Mouse (Mus musculus) midbrain, embryonic 13.5 days (tissue): ENCODE measurements around the gene Mrps18b. TPM values are rescaled to one million over a fixed set of nuclear protein-coding genes. Genes with fewer than 3 reads are reported as not detected.
"Not testable (repeated sequence)": the region's sequence is repeated elsewhere in the genome, so short reads cannot be mapped to it uniquely, and the experiment has no call there.

Experiments used
- ATAC-seq: fragments of 200-750 bp; cut with Nextera tagmentation; 2 replicates; pipeline ENCODE4 v1.8.0; 2017; ENCODE audit warnings: mild to moderate bottlenecking, moderate TSS enrichment, moderate library complexity
- H3K27ac ChIP-seq: fragments of 300-500 bp; sonication (generic); 2 replicates; pipeline ENCODE4 v1.5.1; 2015; ENCODE audit warnings: inconsistent platforms, mild to moderate bottlenecking, moderate library complexity
- H3K27me3 ChIP-seq: fragments of 300-500 bp; sonication (generic); 2 replicates; pipeline ENCODE4 v1.6.1; 2015; ENCODE audit warnings: mild to moderate bottlenecking, inconsistent platforms
- H3K36me3 ChIP-seq: fragments of 300-500 bp; sonication (generic); 2 replicates; pipeline ENCODE4 v1.6.1; 2015; ENCODE audit warnings: mild to moderate bottlenecking, inconsistent platforms
- H3K4me1 ChIP-seq: fragments of 300-500 bp; sonication (generic); replicated peaks from 2 replicates; pipeline ENCODE4 v1.6.1; 2015; ENCODE audit warnings: inconsistent platforms
- H3K4me2 ChIP-seq: fragments of 300-500 bp; sonication (generic); replicated peaks from 2 replicates; pipeline ENCODE4 v1.6.1; 2015; ENCODE audit warnings: moderate library complexity, mild to moderate bottlenecking, inconsistent platforms
- H3K4me3 ChIP-seq: fragments of 300-500 bp; sonication (generic); replicated peaks from 2 replicates; pipeline ENCODE4 v1.5.1; 2015; ENCODE audit warnings: mild to moderate bottlenecking, inconsistent platforms
- H3K9ac ChIP-seq: fragments of 300-500 bp; sonication (generic); replicated peaks from 2 replicates; pipeline ENCODE4 v1.6.1; 2015; ENCODE audit warnings: mild to moderate bottlenecking, inconsistent platforms
- H3K9me3 ChIP-seq: fragments of 300-500 bp; sonication (generic); 2 replicates; pipeline ENCODE4 v1.6.1; 2016; ENCODE audit warnings: mild to moderate bottlenecking, inconsistent platforms
- WGBS: fragments of 180-500 bp; shearing (Covaris S2); methylation state at CpG from one replicate; pipeline ENCODE4 v1.1.7; 2015; 5-methylcytosine and 5-hydroxymethylcytosine counted together
- polyA plus RNA-seq: library from polyadenylated mRNA; unstranded; fragments of >200 nt; fragmentation: Nextera tagmentation; extraction: Ambion mirVana; gene quantifications from 2 replicates; pipeline ENCODE4 v1.2.1, GENCODE M21; 2015

Mrps18b gene
- 49.9 and 54.6 TPM in 2 replicates for polyA plus RNA-seq

GRCm38 (mm10) chr17:35916297-35917142 lies at the start of gene Mrps18b, which contains the start of gene Ppp1r10:
Gene Mrps18b (minus strand): TSS chr17:35916389.
Gene Ppp1r10 (plus strand): TSS chr17:35916434.
- peak within 1 kb of the TSS; percentile 84 for H3K4me2 ChIP-seq
- no peaks in the 10 kb centered on the region for H3K9me3 ChIP-seq
- WGBS, result under 1% methylated on average over 83 of the region's 83 CpGs
- H3K4me1 ChIP-seq, result peaks cover 33% of the 10 kb centered on the region
- H3K36me3 ChIP-seq, result peaks cover 24% of the 10 kb centered on the region
- peak; percentile 95 for ATAC-seq
- H3K9ac ChIP-seq, result peak within 1 kb of the TSS; percentile 98
- H3K27me3 ChIP-seq, result no peaks in the 10 kb centered on the region
- peak within 1 kb of the TSS; percentile 99 for H3K27ac ChIP-seq
- peak within 1 kb of the TSS; percentile 78 for H3K4me3 ChIP-seq

- WGBS, result 92% methylated on average over 10 of the region's 10 CpGs
- H3K9me3 ChIP-seq, result no peaks in the 10 kb centered on the region
- H3K27ac ChIP-seq, result no peak overlapping the region
- peaks cover 86% of the 10 kb centered on the region for H3K36me3 ChIP-seq
- no peak overlapping the region for H3K4me3 ChIP-seq
- no peak for ATAC-seq
- H3K27me3 ChIP-seq, result no peaks in the 10 kb centered on the region
- H3K4me1 ChIP-seq, result peaks cover 13% of the 10 kb centered on the region
- H3K9ac ChIP-seq, result no peak overlapping the region
- no peak overlapping the region for H3K4me2 ChIP-seq
These were observed 47.1 kb upstream of the Mrps18b start for GRCm38 (mm10) chr17:35963279-35963678.

- no peak overlapping the region for H3K27ac ChIP-seq
- no peak for ATAC-seq
- no peak overlapping the region for H3K4me3 ChIP-seq
- peaks cover 90% of the 10 kb centered on the region for H3K36me3 ChIP-seq
- H3K9ac ChIP-seq, result no peak overlapping the region
- 96% methylated on average over 15 of the region's 15 CpGs for WGBS
- H3K4me2 ChIP-seq, result no peak overlapping the region
- no peaks in the 10 kb centered on the region for H3K4me1 ChIP-seq
- no peaks in the 10 kb centered on the region for H3K27me3 ChIP-seq
- H3K9me3 ChIP-seq, result no peaks in the 10 kb centered on the region
These were observed 42.5 kb upstream of the Mrps18b start for GRCm38 (mm10) chr17:35958533-35959223.

GRCm38 (mm10) chr17:35954665-35955064 lies 38.5 kb upstream of the Mrps18b start:
- no peak overlapping the region for H3K4me3 ChIP-seq
- H3K9ac ChIP-seq, result no peak overlapping the region

GRCm38 (mm10) chr17:35952559-35952958 lies 36.4 kb upstream of the Mrps18b start:
- not testable (repeated sequence) for H3K27ac ChIP-seq, H3K27me3 ChIP-seq, H3K4me3 ChIP-seq, H3K9me3 ChIP-seq, ATAC-seq, H3K9ac ChIP-seq, H3K4me2 ChIP-seq, H3K4me1 ChIP-seq
- 83% methylated on average over 2 of the region's 3 CpGs for WGBS
- peaks cover 28% of the 10 kb centered on the region for H3K36me3 ChIP-seq

More at GRCm38 (mm10) chr17:35954665-35955064, 38.5 kb upstream of the Mrps18b start:
- no peak overlapping the region for H3K27ac ChIP-seq
- H3K36me3 ChIP-seq, result peaks cover 49% of the 10 kb centered on the region
- no peak for ATAC-seq
- H3K4me1 ChIP-seq, result no peaks in the 10 kb centered on the region
- no peaks in the 10 kb centered on the region for H3K27me3 ChIP-seq
- H3K4me2 ChIP-seq, result no peak overlapping the region
- 76% methylated on average over 8 of the region's 8 CpGs for WGBS
- H3K9me3 ChIP-seq, result no peaks in the 10 kb centered on the region

GRCm38 (mm10) chr17:35950946-35951345 lies 34.8 kb upstream of the Mrps18b start:
- not testable (repeated sequence) for H3K27me3 ChIP-seq, ATAC-seq

GRCm38 (mm10) chr17:35939941-35940340 lies 23.8 kb upstream of the Mrps18b start:
- 41% methylated on average over 1 of the region's 1 CpGs for WGBS
- no peak overlapping the region for H3K4me2 ChIP-seq
- H3K27ac ChIP-seq, result no peak overlapping the region
- H3K4me1 ChIP-seq, result no peaks in the 10 kb centered on the region
- H3K36me3 ChIP-seq, result no peaks in the 10 kb centered on the region
- no peak overlapping the region for H3K9ac ChIP-seq
- H3K9me3 ChIP-seq, result no peaks in the 10 kb centered on the region
- ATAC-seq, result no peak
- H3K27me3 ChIP-seq, result no peaks in the 10 kb centered on the region
- H3K4me3 ChIP-seq, result no peak overlapping the region

More at GRCm38 (mm10) chr17:35950946-35951345, 34.8 kb upstream of the Mrps18b start:
- not testable (repeated sequence) for H3K4me1 ChIP-seq, H3K9me3 ChIP-seq, H3K9ac ChIP-seq, H3K4me2 ChIP-seq, H3K4me3 ChIP-seq, H3K27ac ChIP-seq
- peaks cover 12% of the 10 kb centered on the region for H3K36me3 ChIP-seq

GRCm38 (mm10) chr17:35939108-35939507 lies 22.9 kb upstream of the Mrps18b start:
- no peak overlapping the region for H3K9ac ChIP-seq
- H3K9me3 ChIP-seq, result no peaks in the 10 kb centered on the region
- no peaks in the 10 kb centered on the region for H3K27me3 ChIP-seq
- no peaks in the 10 kb centered on the region for H3K36me3 ChIP-seq
- H3K27ac ChIP-seq, result no peak overlapping the region
- no peak overlapping the region for H3K4me2 ChIP-seq
- ATAC-seq, result no peak
- WGBS, result 54% methylated on average over 2 of the region's 2 CpGs
- no peak overlapping the region for H3K4me3 ChIP-seq
- no peaks in the 10 kb centered on the region for H3K4me1 ChIP-seq

- WGBS, result 32% methylated on average over 2 of the region's 2 CpGs
- Histone ChIP-seq H3K27ac (no peak overlapping the region), H3K4me2 (no peak overlapping the region), H3K36me3 (no peaks in the 10 kb centered on the region), H3K4me3 (no peak overlapping the region), H3K4me1 (no peaks in the 10 kb centered on the region), H3K9ac (no peak overlapping the region), H3K27me3 (no peaks in the 10 kb centered on the region), H3K9me3 (no peaks in the 10 kb centered on the region)
- peak; percentile 77 for ATAC-seq
These were observed 21.6 kb upstream of the Mrps18b start for GRCm38 (mm10) chr17:35937700-35938348.

- not testable (repeated sequence) for H3K27ac ChIP-seq, H3K27me3 ChIP-seq, H3K4me1 ChIP-seq, H3K4me2 ChIP-seq, ATAC-seq, H3K4me3 ChIP-seq, H3K9ac ChIP-seq, H3K9me3 ChIP-seq
- H3K36me3 ChIP-seq, result peaks cover 14% of the 10 kb centered on the region
- 90% methylated on average over 14 of the region's 14 CpGs for WGBS
These were observed 19.6 kb upstream of the Mrps18b start for GRCm38 (mm10) chr17:35935763-35936162.

GRCm38 (mm10) chr17:35932608-35933007 lies 16.4 kb upstream of the Mrps18b start:
- no peak for ATAC-seq
- Histone ChIP-seq H3K9ac (no peak overlapping the region), H3K27me3 (no peaks in the 10 kb centered on the region), H3K9me3 (no peaks in the 10 kb centered on the region), H3K27ac (no peak overlapping the region), H3K4me2 (no peak overlapping the region), H3K4me3 (no peak overlapping the region), H3K4me1 (no peaks in the 10 kb centered on the region), H3K36me3 (peaks cover 46% of the 10 kb centered on the region)
- 92% methylated on average over 4 of the region's 4 CpGs for WGBS

GRCm38 (mm10) chr17:35930627-35931026 lies 14.4 kb upstream of the Mrps18b start:
- no peaks in the 10 kb centered on the region for H3K27me3 ChIP-seq
- H3K36me3 ChIP-seq, result peaks cover 64% of the 10 kb centered on the region
- no peak overlapping the region for H3K27ac ChIP-seq
- H3K9ac ChIP-seq, result no peak overlapping the region
- H3K9me3 ChIP-seq, result no peaks in the 10 kb centered on the region
- ATAC-seq, result peak; percentile 51; the same call in 1 of the 2 replicates
- H3K4me2 ChIP-seq, result no peak overlapping the region
- WGBS, result 96% methylated on average over 12 of the region's 12 CpGs
- no peak overlapping the region for H3K4me3 ChIP-seq
- no peaks in the 10 kb centered on the region for H3K4me1 ChIP-seq
